Mouse (Mus musculus): ENCODE measurements around the gene Pdk4. TPM values are rescaled to one million over a fixed set of nuclear protein-coding genes. Genes with fewer than 3 reads are reported as not detected.

The Pdk4 gene
- not detected in 3 replicates for total RNA-seq (2017)

DNA sequence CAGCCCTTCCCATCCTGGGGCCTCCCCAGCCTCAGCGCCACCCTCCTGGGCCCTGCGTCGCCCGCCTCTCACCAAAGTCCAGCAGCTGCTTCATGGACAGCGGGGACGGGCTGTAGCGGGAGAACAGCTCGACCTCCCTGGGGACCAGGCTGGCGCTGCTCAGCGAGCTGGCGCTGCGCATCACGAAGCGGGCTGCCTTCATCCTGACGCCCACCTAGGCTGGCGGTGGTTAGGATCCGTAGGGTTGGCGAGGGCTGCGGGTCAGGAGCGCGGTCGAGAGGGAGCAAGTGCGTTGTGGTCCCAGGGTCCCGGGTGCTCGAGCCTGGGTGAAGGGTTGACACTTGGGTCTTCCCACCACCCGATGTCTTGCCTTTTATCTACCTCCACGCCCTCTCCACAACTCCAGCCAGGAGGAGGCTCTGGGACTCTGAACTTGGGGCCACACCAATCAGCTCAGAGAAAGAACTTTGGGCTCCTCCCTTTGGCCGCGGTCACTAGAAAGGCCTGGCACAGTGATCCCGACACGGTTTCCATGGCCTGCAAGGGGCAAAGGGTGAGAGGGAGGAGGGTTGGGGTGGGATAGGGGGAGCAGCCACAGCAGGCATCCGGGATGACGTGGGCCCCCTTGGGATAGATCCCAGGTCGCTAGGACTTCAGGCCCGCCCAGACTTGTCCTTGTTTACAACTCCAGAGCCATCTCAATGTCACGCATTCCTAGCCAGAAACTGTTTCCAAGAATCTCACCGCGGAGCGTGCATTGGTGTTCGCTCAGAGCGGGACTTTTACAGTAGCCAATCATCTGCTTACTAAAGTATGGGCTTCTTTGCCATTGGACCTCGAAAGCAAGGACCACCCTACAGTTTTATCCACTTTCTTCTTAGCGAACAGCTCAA is at the start of gene Pdk4:
TSS of gene Pdk4 (minus strand) at position 349 of the 893 bp plus-strand sequence.
- no peak for ATAC-seq (replicated peaks; ENCODE audit: insufficient number of reproducible peaks, low FRiP score, low TSS enrichment, poor library complexity, severe bottlenecking)

DNA sequence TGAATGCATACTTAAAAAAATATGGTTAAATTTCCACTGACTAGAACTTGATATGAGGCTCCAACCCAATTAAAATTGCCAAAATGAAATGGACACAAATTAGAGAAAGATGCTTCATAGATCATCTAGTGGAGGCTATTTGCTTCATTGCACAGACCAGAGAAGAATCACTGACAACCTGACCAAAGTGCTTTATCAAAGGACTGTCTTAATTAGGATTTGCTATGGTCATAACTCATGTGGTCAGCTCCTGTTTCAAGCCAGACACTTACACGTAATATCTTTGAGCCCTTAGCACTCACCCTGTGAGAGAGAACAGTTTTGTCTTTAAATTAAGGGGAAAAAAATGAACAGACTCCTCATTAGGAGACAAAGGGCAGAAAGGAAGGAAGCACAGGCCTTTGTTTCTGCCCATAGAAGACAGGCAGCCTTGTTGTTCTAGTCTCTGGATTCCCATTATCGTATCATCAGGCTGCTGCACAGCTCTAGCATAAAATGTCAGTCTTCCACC is 41.8 kb upstream of the Pdk4 start:
- ATAC-seq (replicated peaks; ENCODE audit: insufficient number of reproducible peaks, low FRiP score, low TSS enrichment, poor library complexity, severe bottlenecking): no peak

GRCm38 (mm10) chr6:5535754-5536153 is 39.6 kb upstream of the Pdk4 start:
- no peak for ATAC-seq (replicated peaks; ENCODE audit: insufficient number of reproducible peaks, low FRiP score, low TSS enrichment, poor library complexity, severe bottlenecking)

DNA sequence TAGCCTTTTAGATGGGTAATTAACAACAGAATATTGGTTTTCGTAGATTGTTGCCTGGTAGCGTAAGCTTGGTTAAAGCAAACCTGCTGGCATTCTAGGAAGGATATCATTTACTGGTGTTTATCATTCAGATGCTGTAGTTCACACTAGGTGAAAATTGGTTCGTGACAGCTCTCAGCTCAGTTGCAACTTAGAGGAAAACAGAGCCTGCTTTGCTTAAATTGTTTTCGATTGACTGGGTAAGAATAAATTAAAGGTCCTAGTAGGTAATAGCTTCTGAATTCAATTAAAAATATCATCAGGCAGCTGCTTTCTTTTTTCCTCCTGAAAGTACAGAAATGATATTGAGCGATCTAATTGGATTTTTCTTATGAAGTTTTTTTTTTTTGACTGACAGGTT is 21.0 kb upstream of the Pdk4 start:
- no peak for ATAC-seq (replicated peaks; ENCODE audit: insufficient number of reproducible peaks, low FRiP score, low TSS enrichment, poor library complexity, severe bottlenecking)

DNA sequence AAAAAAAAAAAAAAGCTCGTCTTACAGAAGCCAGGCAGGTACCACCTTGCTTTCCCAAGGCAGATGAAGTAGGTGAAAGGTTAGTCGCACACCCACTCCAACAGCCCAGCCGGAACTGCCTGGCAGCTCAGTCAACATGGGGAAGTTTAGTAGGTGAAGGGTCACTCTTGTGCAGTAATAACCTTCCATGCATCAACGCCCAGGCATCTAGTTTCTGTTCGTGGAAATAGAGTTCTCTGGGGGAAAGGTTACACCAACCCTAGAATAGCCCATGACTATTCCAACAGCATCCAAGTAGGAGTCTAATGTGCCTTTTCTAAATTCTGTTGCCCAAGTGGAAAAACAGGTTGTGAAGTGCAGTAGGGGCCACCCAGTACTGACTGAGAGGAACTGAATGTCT is 13.6 kb upstream of the Pdk4 start:
- ATAC-seq (replicated peaks; ENCODE audit: insufficient number of reproducible peaks, low FRiP score, low TSS enrichment, poor library complexity, severe bottlenecking): no peak

DNA sequence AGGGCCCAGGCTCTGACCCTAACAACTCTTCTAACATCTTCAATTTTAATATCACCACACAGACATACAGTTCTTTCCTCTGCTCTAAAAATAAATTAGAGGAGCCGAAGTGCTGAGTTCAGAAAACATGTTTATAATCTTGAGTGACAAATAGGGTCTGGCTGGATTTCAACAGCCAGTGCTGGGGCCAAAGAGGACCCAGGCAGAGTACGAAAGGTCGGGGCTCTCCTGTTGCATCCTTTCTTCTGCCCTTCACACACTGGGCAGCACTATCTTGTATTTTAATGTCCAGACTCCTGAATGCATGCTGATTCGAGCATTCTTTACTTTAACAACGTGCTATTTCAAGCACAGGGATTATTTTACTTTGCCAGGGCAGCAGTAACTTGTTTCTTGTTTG is 13.2 kb upstream of the Pdk4 start:
- no peak for ATAC-seq (replicated peaks; ENCODE audit: insufficient number of reproducible peaks, low FRiP score, low TSS enrichment, poor library complexity, severe bottlenecking)

- ATAC-seq (replicated peaks; ENCODE audit: insufficient number of reproducible peaks, low FRiP score, low TSS enrichment, poor library complexity, severe bottlenecking): no peak
Measured at GRCm38 (mm10) chr6:5507821-5508220, 11.7 kb upstream of the Pdk4 start.

- no peak for ATAC-seq (replicated peaks; ENCODE audit: insufficient number of reproducible peaks, low FRiP score, low TSS enrichment, poor library complexity, severe bottlenecking)
Measured at GRCm38 (mm10) chr6:5506271-5506670, 10.2 kb upstream of the Pdk4 start.

DNA sequence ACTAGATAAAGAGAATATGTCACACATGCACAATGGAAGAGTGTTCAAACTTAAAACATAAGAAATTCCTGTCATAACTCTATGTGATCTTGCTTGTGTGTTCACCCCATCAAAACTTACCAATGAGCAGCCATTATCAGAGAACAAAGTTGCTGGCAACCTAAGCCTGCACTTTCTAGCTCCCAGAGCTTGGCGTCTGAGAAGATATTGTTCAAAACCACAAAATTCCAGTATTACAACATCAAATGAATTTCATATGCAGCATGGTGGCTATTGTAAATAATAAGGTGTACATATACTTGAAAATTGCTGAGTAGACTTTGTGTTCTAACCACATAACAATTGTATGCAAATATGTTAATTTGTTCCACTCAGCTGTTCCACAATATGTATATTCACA is 6.7 kb upstream of the Pdk4 start:
- ATAC-seq (replicated peaks; ENCODE audit: insufficient number of reproducible peaks, low FRiP score, low TSS enrichment, poor library complexity, severe bottlenecking): no peak

- ATAC-seq (replicated peaks; ENCODE audit: insufficient number of reproducible peaks, low FRiP score, low TSS enrichment, poor library complexity, severe bottlenecking): no peak
Measured at GRCm38 (mm10) chr6:5501551-5501950, 5.4 kb upstream of the Pdk4 start.

GRCm38 (mm10) chr6:5498740-5499139 is 2.6 kb upstream of the Pdk4 start:
- no peak for ATAC-seq (replicated peaks; ENCODE audit: insufficient number of reproducible peaks, low FRiP score, low TSS enrichment, poor library complexity, severe bottlenecking)

DNA sequence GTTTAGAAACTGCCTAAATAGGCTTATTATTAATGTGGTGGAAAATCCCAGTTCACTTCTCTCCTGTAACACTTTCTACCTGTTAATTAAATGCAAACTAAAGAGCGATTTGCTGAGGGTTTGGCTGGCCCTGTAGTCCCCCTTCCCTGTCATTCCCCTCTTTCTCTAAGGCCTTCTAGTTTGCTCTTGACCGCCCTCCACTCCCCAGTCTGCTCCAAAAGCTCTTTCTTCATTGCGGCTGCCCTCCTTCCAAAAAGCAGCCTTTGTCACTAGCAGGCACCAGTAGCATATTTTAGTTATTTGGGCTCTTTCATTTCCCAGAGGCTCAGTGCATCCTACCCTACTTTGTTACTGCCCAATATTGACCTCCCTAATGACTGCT is 736 bp upstream of the Pdk4 start:
- no peak for ATAC-seq (replicated peaks; ENCODE audit: insufficient number of reproducible peaks, low FRiP score, low TSS enrichment, poor library complexity, severe bottlenecking)

- no peak for ATAC-seq (replicated peaks; ENCODE audit: insufficient number of reproducible peaks, low FRiP score, low TSS enrichment, poor library complexity, severe bottlenecking)
Measured at GRCm38 (mm10) chr6:5485028-5485427, 11.1 kb downstream of the Pdk4 start.

GRCm38 (mm10) chr6:5482270-5482783 is 13.8 kb downstream of the Pdk4 start:
- ATAC-seq (replicated peaks; ENCODE audit: insufficient number of reproducible peaks, low FRiP score, low TSS enrichment, poor library complexity, severe bottlenecking): no peak

DNA sequence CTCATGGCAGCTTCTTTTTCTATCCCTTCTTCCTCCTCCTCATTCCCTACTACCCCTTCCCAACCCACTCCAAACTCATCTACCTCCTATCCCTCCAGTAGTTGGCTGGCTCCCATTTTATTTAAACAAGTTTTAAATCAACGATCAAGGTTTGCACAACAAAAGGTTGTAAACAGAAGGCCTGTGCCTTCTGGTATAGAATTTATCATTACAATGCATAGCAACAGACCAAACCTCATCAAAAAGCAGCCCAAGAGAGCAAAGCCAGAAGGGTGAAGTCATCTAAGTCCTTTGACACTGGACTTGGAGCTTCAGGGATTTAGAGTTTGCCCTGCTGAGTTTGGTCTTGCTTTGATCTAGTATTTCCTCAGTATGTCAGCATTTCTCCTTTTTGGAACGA is 15.0 kb downstream of the Pdk4 start:
- no peak for ATAC-seq (replicated peaks; ENCODE audit: insufficient number of reproducible peaks, low FRiP score, low TSS enrichment, poor library complexity, severe bottlenecking)

DNA sequence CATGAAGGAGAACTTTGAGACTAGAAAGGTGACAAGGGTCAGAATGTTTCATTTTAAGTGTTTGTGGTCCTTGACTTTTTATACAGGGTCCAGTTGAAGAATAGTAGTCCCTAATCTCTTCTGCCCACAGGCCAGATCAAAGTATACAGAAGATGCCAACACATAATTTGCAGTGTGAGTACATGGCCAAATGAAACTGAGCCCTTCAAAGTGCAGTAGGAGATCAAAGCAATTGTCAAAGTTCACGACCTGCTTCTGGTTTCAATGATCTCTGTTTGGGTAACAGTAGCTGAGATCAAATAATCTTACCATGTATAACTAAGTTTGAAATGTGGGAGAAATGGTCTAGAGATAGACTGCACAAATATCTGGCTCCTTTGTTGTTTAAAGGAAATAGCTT is 22.1 kb downstream of the Pdk4 start:
- ATAC-seq (replicated peaks; ENCODE audit: insufficient number of reproducible peaks, low FRiP score, low TSS enrichment, poor library complexity, severe bottlenecking): no peak

DNA sequence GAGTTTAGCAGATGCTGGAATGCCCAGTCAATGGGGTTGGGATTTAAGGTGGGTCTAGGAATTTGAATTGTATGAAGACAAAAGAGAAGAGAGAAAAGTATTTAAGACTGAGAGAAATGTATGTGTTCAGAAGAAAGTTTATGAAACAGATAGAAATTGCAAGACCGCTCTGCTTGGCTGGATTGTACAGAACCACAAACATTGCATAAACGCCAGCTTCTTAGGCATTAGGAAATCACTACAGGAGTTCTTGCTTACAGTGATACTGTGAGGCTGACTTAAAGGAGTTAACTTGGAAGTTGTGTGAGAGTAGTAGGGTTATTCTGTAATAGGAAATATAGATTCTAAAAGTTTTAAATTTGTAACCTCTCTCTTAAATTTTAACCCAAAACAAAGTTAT is 23.4 kb downstream of the Pdk4 start:
- no peak for ATAC-seq (replicated peaks; ENCODE audit: insufficient number of reproducible peaks, low FRiP score, low TSS enrichment, poor library complexity, severe bottlenecking)

GRCm38 (mm10) chr6:5470480-5471318 is 25.4 kb downstream of the Pdk4 start:
- ATAC-seq (replicated peaks; ENCODE audit: insufficient number of reproducible peaks, low FRiP score, low TSS enrichment, poor library complexity, severe bottlenecking): no peak

GRCm38 (mm10) chr6:5455836-5456235 is 40.3 kb downstream of the Pdk4 start:
- ATAC-seq (replicated peaks; ENCODE audit: insufficient number of reproducible peaks, low FRiP score, low TSS enrichment, poor library complexity, severe bottlenecking): no peak
